Mouse (Mus musculus): ENCODE data around the gene Xylt1. TPM values are rescaled to one million over a fixed set of nuclear protein-coding genes. Genes with fewer than 3 reads are reported as not detected.

Gene Xylt1
- polyA plus RNA-seq, 1 experiment: 10.5 TPM

- no peak overlapping the region for H3K4me3 ChIP-seq (ENCODE audit: insufficient read depth, low read length)
- peaks cover 13% of the 10 kb centered on the region for H3K4me1 ChIP-seq (ENCODE audit: control insufficient read depth, insufficient read depth, low read length)
- peak overlapping the region; percentile 73 for H3K27ac ChIP-seq (ENCODE audit: insufficient read depth, low read depth, low read length)
- no peak for TF ChIP-seq CTCF (IDR thresholded peaks at IDR 0.05; ENCODE audit: low read depth, low read length)
- TF ChIP-seq POLR2A (IDR thresholded peaks at IDR 0.05; ENCODE audit: borderline replicate concordance, low read depth, low read length): no peak
These were observed 140.6 kb downstream of the Xylt1 start for GRCm38 (mm10) chr7:117521369-117521768.

- Histone ChIP-seq H3K4me3 (ENCODE audit: insufficient read depth, low read length) (no peak overlapping the region), H3K4me1 (ENCODE audit: control insufficient read depth, insufficient read depth, low read length) (peaks cover 13% of the 10 kb centered on the region), H3K27ac (ENCODE audit: insufficient read depth, low read depth, low read length) (peak overlapping the region; percentile 73)
- TF ChIP-seq CTCF (IDR thresholded peaks at IDR 0.05; ENCODE audit: low read depth, low read length) (no peak), POLR2A (IDR thresholded peaks at IDR 0.05; ENCODE audit: borderline replicate concordance, low read depth, low read length) (no peak)
These were observed 141.4 kb downstream of the Xylt1 start for GRCm38 (mm10) chr7:117522092-117522635.

- no peak overlapping the region for H3K4me3 ChIP-seq (ENCODE audit: insufficient read depth, low read length)
- H3K4me1 ChIP-seq (ENCODE audit: control insufficient read depth, insufficient read depth, low read length): peaks cover 13% of the 10 kb centered on the region
- no peak overlapping the region for H3K27ac ChIP-seq (ENCODE audit: insufficient read depth, low read depth, low read length)
- TF ChIP-seq POLR2A (IDR thresholded peaks at IDR 0.05; ENCODE audit: borderline replicate concordance, low read depth, low read length): no peak
- TF ChIP-seq CTCF (IDR thresholded peaks at IDR 0.05; ENCODE audit: low read depth, low read length): no peak
These were observed 143.8 kb downstream of the Xylt1 start for GRCm38 (mm10) chr7:117524430-117525214.

GRCm38 (mm10) chr7:117525678-117526077 lies 144.9 kb downstream of the Xylt1 start:
- Histone ChIP-seq H3K4me3 (ENCODE audit: insufficient read depth, low read length) (no peak overlapping the region), H3K27ac (ENCODE audit: insufficient read depth, low read depth, low read length) (no peak overlapping the region), H3K4me1 (ENCODE audit: control insufficient read depth, insufficient read depth, low read length) (peaks cover 21% of the 10 kb centered on the region)
- TF ChIP-seq CTCF (IDR thresholded peaks at IDR 0.05; ENCODE audit: low read depth, low read length): no peak
- TF ChIP-seq POLR2A (IDR thresholded peaks at IDR 0.05; ENCODE audit: borderline replicate concordance, low read depth, low read length): no peak

- no peak for TF ChIP-seq CTCF (IDR thresholded peaks at IDR 0.05; ENCODE audit: low read depth, low read length)
- TF ChIP-seq POLR2A (IDR thresholded peaks at IDR 0.05; ENCODE audit: borderline replicate concordance, low read depth, low read length): no peak
- Histone ChIP-seq H3K27ac (ENCODE audit: insufficient read depth, low read depth, low read length) (no peak overlapping the region), H3K4me3 (ENCODE audit: insufficient read depth, low read length) (no peak overlapping the region), H3K4me1 (ENCODE audit: control insufficient read depth, insufficient read depth, low read length) (peaks cover 21% of the 10 kb centered on the region)
These were observed 145.8 kb downstream of the Xylt1 start for GRCm38 (mm10) chr7:117526570-117526969.

GRCm38 (mm10) chr7:117529787-117530655 lies 149.2 kb downstream of the Xylt1 start:
- Histone ChIP-seq H3K27ac (ENCODE audit: insufficient read depth, low read depth, low read length) (no peak overlapping the region), H3K4me1 (ENCODE audit: control insufficient read depth, insufficient read depth, low read length) (peaks cover 18% of the 10 kb centered on the region), H3K4me3 (ENCODE audit: insufficient read depth, low read length) (no peak overlapping the region)
- TF ChIP-seq CTCF (IDR thresholded peaks at IDR 0.05; ENCODE audit: low read depth, low read length) (no peak), POLR2A (IDR thresholded peaks at IDR 0.05; ENCODE audit: borderline replicate concordance, low read depth, low read length) (no peak)

- TF ChIP-seq CTCF (IDR thresholded peaks at IDR 0.05; ENCODE audit: low read depth, low read length) (no peak), POLR2A (IDR thresholded peaks at IDR 0.05; ENCODE audit: borderline replicate concordance, low read depth, low read length) (no peak)
- H3K27ac ChIP-seq (ENCODE audit: insufficient read depth, low read depth, low read length): no peak overlapping the region
- H3K4me3 ChIP-seq (ENCODE audit: insufficient read depth, low read length): no peak overlapping the region
- H3K4me1 ChIP-seq (ENCODE audit: control insufficient read depth, insufficient read depth, low read length): peaks cover 13% of the 10 kb centered on the region
These were observed 151.9 kb downstream of the Xylt1 start for GRCm38 (mm10) chr7:117532651-117533050.

- no peak for TF ChIP-seq CTCF (IDR thresholded peaks at IDR 0.05; ENCODE audit: low read depth, low read length)
- TF ChIP-seq POLR2A (IDR thresholded peaks at IDR 0.05; ENCODE audit: borderline replicate concordance, low read depth, low read length): no peak
- H3K4me1 ChIP-seq (ENCODE audit: control insufficient read depth, insufficient read depth, low read length): peaks cover 12% of the 10 kb centered on the region
- no peak overlapping the region for H3K27ac ChIP-seq (ENCODE audit: insufficient read depth, low read depth, low read length)
- no peak overlapping the region for H3K4me3 ChIP-seq (ENCODE audit: insufficient read depth, low read length)
These were observed 152.4 kb downstream of the Xylt1 start for GRCm38 (mm10) chr7:117533164-117533563.

GRCm38 (mm10) chr7:117539931-117540330 lies 159.2 kb downstream of the Xylt1 start:
- no peak overlapping the region for H3K4me3 ChIP-seq (ENCODE audit: insufficient read depth, low read length)
- no peak overlapping the region for H3K27ac ChIP-seq (ENCODE audit: insufficient read depth, low read depth, low read length)
- H3K4me1 ChIP-seq (ENCODE audit: control insufficient read depth, insufficient read depth, low read length): no peaks in the 10 kb centered on the region
- TF ChIP-seq CTCF (IDR thresholded peaks at IDR 0.05; ENCODE audit: low read depth, low read length): no peak
- no peak for TF ChIP-seq POLR2A (IDR thresholded peaks at IDR 0.05; ENCODE audit: borderline replicate concordance, low read depth, low read length)

Data from bone marrow macrophage, adult 2 months (primary cell).